Mouse (Mus musculus) liver, adult 2 months (tissue): ENCODE data around the gene Epdr1. TPM values are rescaled to one million over a fixed set of nuclear protein-coding genes. Genes with fewer than 3 reads are reported as not detected.

Source experiments
- DNase-seq: peaks from one replicate; pipeline ENCODE4 v3.0.0-alpha.2; 2011; ENCODE audit warnings: low read depth, low spot score; ENCODE audit errors: extremely low read depth
- H3K27ac ChIP-seq: fragments of 200-500 bp; replicated peaks from 2 replicates; pipeline ENCODE4 v1.5.1; 2012; ENCODE audit warnings: low read depth, mild to moderate bottlenecking, control low read depth, inconsistent platforms, low read length; ENCODE audit not compliant: insufficient read depth
- H3K27me3 ChIP-seq: fragments of 200-500 bp; 2 replicates; pipeline ENCODE4 v1.6.1; 2012; ENCODE audit warnings: mild to moderate bottlenecking, moderate library complexity, low read length, inconsistent platforms; ENCODE audit not compliant: control insufficient read depth, insufficient read depth
- H3K36me3 ChIP-seq: fragments of 200-500 bp; 2 replicates; pipeline ENCODE4 v1.6.1; 2012; ENCODE audit warnings: low read length, inconsistent platforms; ENCODE audit not compliant: control insufficient read depth, insufficient read depth
- H3K4me1 ChIP-seq: fragments of 200-500 bp; 2 replicates; pipeline ENCODE4 v1.6.1; 2011; ENCODE audit warnings: low read length; ENCODE audit not compliant: control insufficient read depth, insufficient read depth
- H3K4me3 ChIP-seq: fragments of 200-500 bp; 2 replicates; pipeline ENCODE4 v1.5.1; 2011; ENCODE audit warnings: low read depth, mild to moderate bottlenecking, control low read depth, low read length, moderate library complexity; ENCODE audit not compliant: insufficient read depth
- H3K79me2 ChIP-seq: fragments of 200-500 bp; 2 replicates; pipeline ENCODE4 v1.6.1; 2012; ENCODE audit warnings: inconsistent platforms, mild to moderate bottlenecking, low read length, moderate library complexity; ENCODE audit not compliant: control insufficient read depth, insufficient read depth
- H3K9ac ChIP-seq: fragments of 200-500 bp; 2 replicates; pipeline ENCODE4 v1.6.1; 2012; ENCODE audit warnings: low read depth, mild to moderate bottlenecking, control low read depth, inconsistent platforms, low read length
- CTCF ChIP-seq: fragments of 200-500 bp; IDR thresholded peaks from 2 replicates; pipeline ENCODE4 v1.5.1; 2011; ENCODE audit warnings: low read depth, low read length, control low read depth
- POLR2A ChIP-seq: fragments of 200-500 bp; IDR thresholded peaks from 2 replicates; pipeline ENCODE4 v1.6.1; 2011; ENCODE audit warnings: low read length, control low read depth; ENCODE audit not compliant: insufficient read depth; ENCODE audit errors: extremely low read depth
- WGBS: fragments of 180-500 bp; shearing (Covaris S2); methylation state at CpG from one replicate; pipeline ENCODE4 v1.1.7; 2018; 5-methylcytosine and 5-hydroxymethylcytosine counted together
- polyA plus RNA-seq: library from polyadenylated mRNA; depleted of rRNA; stranded (reverse); fragments of >200 nt; gene quantifications from 2 replicates; pipeline ENCODE4 v1.2.3, GENCODE M21; 2012; rRNA removed
- total RNA-seq: library from RNA; depleted of rRNA; stranded (reverse); fragments of >200 nt; gene quantifications from 2 replicates; pipeline ENCODE4 v1.2.3, GENCODE M21; 2014; rRNA removed

The Epdr1 gene
- total RNA-seq (0.47 and 0.65 TPM in 2 replicates), polyA plus RNA-seq (0.16 and 0.80 TPM in 2 replicates)

- Histone ChIP-seq H3K4me1 (peaks cover 6% of the 10 kb centered on the region; the same call in 1 of the 2 replicates), H3K9ac (peak within 1 kb of the TSS; percentile 51), H3K27ac (no peak within 1 kb of the TSS), H3K4me3 (peak within 1 kb of the TSS; percentile 55), H3K79me2 (no peaks in the 10 kb centered on the region), H3K27me3 (peaks cover 5% of the 10 kb centered on the region), H3K36me3 (no peaks in the 10 kb centered on the region)
- TF ChIP-seq CTCF (no peak), POLR2A (no peak)
- WGBS = 1% methylated on average over 46 of the region's 46 CpGs
- no peak for DNase-seq
Observed at GRCm38 (mm10) chr13:19619216-19619927, at the start of gene Epdr1. Epdr1 (minus strand) TSS chr13:19619927.

DNA sequence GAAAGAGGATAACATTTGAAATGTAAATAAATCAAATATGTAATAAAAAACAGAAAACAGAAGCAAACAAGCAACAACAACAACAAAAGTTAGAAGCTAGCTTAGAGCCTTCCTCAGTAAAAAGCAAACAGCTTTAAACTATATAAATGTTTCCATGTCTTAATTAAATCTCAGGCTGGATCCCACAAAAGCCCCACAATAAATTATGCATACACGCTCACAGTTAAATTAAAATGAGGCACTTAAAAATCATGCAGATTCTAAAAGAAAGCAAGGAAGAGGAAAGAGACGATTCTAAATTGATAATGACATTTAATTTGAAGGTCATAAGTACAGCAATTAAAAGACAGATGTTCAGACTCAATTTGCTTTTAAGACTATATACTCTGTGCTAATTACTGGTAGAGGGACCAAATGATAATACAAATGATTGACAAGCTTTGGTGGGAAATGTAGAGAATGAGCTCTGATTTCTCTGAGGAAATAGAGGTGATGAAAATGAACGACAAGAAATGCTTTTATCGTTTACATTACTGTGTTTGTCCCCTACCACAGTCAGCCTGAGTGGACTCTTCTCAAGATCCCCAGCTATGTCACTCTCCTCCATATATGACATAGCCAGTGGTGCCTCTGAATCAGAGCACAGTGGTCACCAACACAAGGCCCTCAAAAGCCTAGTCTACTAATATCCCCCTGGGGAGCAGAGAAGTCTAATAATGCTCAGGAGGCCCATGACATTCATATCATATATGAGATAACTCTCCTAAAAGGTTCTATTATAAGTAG is 48.8 kb upstream of the Epdr1 start:
- Histone ChIP-seq H3K9ac (no peak overlapping the region), H3K4me1 (no peaks in the 10 kb centered on the region), H3K79me2 (no peaks in the 10 kb centered on the region), H3K36me3 (no peaks in the 10 kb centered on the region), H3K27ac (no peak overlapping the region), H3K27me3 (no peaks in the 10 kb centered on the region), H3K4me3 (no peak overlapping the region)
- no peak for TF ChIP-seq POLR2A
- TF ChIP-seq CTCF = no peak
- no peak for DNase-seq
- WGBS = 81% methylated on average over 4 of the region's 4 CpGs

- H3K79me2 ChIP-seq = no peaks in the 10 kb centered on the region
- TF ChIP-seq CTCF = no peak
- TF ChIP-seq POLR2A = no peak
- H3K27me3 ChIP-seq = no peaks in the 10 kb centered on the region
- 86% methylated on average over 2 of the region's 2 CpGs for WGBS
- H3K36me3 ChIP-seq = no peaks in the 10 kb centered on the region
- no peak overlapping the region for H3K27ac ChIP-seq
- DNase-seq = no peak
- H3K4me1 ChIP-seq = no peaks in the 10 kb centered on the region
- H3K9ac ChIP-seq = no peak overlapping the region
- H3K4me3 ChIP-seq = no peak overlapping the region
Observed at GRCm38 (mm10) chr13:19652405-19652804, 32.7 kb upstream of the Epdr1 start.

DNA sequence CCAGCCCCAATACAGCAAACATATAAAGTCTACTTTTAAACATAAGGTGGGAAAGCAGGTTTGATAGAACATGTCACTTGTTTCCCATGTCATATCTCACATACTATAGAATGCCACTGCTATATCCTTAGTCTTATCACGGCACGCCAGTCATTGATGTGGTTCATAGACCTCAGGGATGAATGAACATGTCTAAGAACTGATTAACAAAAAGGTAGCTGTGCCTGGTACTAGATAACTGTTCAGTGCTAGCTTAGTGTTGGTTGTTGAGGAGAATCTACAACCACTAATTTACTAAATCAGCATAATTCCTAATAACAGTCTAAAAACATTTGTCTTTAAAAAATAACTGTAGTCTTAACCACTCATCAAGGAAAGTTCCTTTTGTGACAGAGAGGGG is 30.1 kb upstream of the Epdr1 start:
- H3K9ac ChIP-seq = no peak overlapping the region
- H3K79me2 ChIP-seq = no peaks in the 10 kb centered on the region
- TF ChIP-seq POLR2A = no peak
- no peak for TF ChIP-seq CTCF
- no peaks in the 10 kb centered on the region for H3K36me3 ChIP-seq
- H3K4me3 ChIP-seq = no peak overlapping the region
- WGBS = 95% methylated on average over 2 of the region's 2 CpGs
- no peak overlapping the region for H3K27ac ChIP-seq
- H3K27me3 ChIP-seq = no peaks in the 10 kb centered on the region
- no peak for DNase-seq
- H3K4me1 ChIP-seq = no peaks in the 10 kb centered on the region

DNA sequence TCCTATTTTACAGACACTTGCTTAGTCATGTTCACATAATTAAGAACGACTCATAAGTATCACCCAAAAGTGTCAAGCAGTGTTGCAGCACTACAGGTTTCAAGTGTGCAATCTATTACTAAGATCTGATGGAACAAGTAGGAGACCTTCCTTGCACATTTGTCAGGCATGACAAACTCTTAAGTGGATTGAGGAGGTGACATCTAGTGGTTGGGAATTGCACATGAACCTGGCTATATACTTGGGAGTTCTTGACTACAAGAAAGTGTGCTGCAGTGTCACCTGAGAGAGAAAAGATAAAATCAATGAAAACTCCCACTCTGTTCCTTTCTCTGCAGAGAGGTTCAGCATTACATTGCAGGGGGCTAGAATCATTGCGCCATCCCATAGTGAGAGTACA is 24.5 kb upstream of the Epdr1 start:
- TF ChIP-seq CTCF (no peak), POLR2A (no peak)
- 62% methylated on average over 2 of the region's 2 CpGs for WGBS
- Histone ChIP-seq H3K79me2 (no peaks in the 10 kb centered on the region), H3K36me3 (no peaks in the 10 kb centered on the region), H3K27me3 (no peaks in the 10 kb centered on the region), H3K9ac (no peak overlapping the region), H3K4me1 (no peaks in the 10 kb centered on the region), H3K27ac (no peak overlapping the region), H3K4me3 (no peak overlapping the region)
- peak; percentile 4 for DNase-seq
